Mouse (Mus musculus) fibroblast of lung, adult 2 months (primary cell): Measurements from ENCODE around the gene 1810037I17Rik.

Experiments
- DNase-seq: peaks from one replicate; pipeline ENCODE4 v3.0.0-alpha.2; 2011; ENCODE audit warnings: low read depth

1810037I17Rik gene

DNA sequence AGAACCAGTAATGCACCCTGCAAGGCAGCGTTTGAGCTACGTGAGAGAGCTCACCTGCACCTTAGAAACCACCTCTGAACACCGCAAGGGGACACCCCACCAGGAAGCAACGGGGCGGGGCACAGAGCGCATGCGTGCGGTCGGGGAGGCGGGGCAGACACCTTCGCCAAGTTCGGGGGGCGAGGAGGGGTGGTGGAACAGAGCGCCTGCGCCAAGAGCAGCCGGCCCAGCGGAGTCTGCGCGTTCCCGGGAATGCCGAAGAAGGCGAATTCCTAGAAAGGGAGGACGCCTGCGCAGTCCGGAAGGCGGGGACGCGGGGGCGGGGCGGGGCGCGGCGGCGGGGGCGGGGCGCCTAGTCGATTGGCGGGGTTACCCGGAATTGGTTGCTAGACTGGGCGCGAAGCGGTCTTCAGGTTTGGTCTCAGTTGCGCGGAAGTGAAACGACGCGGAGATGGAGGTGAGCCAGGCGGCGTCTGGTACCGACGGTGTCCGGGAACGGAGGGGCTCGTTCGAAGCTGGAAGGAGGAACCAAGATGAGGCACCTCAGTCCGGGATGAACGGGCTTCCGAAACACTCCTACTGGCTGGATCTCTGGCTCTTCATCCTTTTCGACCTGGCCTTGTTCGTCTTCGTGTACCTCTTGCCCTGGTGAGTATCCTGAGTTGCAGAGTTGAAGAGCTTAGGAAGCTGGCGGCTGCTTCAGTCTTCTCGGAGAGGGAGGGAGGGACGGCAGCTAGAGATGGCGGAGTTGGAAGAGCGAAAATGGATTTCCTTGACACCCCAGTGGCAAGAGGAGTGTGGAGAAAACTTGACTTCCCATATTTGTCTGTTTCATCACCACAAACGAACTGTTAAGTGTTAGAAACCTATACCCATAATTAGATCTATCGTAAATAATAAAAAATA is at the start of gene 1810037I17Rik:
TSS of gene 1810037I17Rik (plus strand) at position 195 of the 906 bp plus-strand sequence.
- peak; percentile 70 for DNase-seq

DNA sequence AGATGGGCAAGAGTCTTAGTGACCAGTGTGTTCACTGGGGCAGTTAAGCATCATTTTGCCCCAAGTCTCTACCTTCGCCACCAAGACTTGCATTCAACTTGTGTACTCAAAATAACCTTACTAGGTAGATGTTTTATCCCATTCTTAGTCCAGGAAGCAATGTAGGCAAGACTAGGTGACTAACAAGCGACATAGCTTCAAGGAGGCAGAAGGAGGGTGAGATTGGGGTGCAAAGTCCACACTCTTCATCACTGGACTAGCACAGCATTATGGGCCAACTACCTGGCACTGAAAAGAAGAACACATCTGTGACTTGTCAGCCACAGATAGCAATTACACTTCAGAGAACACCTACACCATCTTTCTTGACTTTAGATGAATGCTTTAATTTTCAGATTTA is 47.1 kb upstream of the 1810037I17Rik start:
- DNase-seq, result no peak

DNA sequence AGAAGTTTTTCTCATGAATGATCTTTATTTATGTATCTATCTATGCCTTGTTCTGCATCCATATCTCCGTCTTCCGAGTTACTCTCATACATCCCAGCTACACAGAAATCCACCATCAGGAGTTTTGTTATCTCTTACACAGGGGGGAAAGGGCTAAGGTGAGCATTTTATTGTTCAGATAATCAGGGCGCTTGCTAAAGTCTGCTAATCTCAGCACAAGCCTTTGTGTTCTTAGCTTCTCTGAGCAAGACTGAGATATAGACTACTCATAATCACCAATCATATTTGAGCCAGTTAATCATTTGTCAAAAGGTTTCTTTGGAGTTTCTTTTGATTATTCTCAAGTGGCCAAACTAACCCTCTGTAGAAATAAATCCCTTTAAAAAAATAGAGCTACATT is 46.5 kb upstream of the 1810037I17Rik start:
- no peak for DNase-seq

DNA sequence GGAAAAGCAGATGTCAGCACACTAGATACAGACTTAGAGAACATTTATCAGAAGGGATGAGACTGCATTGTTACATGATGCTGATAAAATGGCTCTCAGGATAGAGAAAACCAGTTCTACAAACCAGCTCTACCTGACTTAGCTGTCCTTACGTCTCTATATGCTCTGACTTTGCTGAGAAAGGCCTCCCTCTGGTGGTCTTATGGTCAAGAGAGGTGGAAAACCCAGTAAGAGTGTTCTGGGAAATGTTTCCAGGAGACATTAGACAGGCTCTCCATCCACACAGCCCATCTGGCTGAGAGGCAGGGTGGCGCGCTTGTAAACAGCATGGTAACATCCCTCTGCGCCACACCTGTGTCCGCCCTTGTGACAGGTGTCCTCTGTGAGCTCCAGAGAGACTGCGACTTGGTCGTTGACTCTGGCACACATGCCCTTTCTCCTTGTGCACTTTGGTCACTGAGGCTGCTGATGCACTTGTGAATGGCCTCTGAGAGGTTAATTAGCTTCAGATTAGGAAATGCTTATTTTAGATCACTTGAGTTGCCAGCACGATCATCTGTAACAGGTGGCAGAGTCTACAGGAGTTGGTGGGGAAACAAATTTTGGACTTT is 45.2 kb upstream of the 1810037I17Rik start:
- no peak for DNase-seq

DNA sequence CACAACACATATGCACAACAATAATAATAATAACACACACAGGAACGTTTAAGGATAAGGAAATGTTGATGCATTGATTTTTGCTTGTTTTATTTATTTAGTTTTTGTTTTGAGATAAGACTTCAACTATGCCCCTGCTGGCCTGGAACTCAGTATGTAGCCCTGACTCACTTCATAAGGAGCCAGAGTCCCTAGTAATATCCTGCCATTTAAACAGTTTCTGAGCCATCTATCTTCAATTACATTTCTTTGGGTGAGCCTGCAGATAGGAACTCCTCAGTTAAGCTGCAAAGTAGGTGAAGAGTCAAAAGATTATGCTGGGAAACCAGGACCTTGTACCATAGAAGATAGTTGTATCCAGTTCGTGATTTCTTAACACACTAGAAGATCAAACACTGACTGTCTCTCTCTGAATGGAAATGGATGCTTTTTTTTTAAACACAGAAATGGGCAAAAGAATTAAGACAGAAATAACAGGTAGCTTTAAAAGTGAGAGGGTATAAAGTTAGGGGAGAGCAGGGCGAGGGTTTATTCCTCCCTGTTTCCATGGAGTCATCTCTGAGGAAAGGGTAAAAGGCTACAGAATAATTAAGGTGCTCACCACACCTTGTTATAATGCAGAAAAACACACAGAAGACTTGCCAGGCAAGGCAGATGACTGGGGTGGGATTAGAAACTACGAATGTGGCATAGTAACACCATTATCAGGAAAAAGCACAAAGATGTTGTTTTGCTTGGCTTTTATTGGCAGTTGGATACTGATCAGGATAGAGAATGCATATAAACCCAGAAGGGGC is 36.3 kb upstream of the 1810037I17Rik start:
- DNase-seq, result no peak

DNA sequence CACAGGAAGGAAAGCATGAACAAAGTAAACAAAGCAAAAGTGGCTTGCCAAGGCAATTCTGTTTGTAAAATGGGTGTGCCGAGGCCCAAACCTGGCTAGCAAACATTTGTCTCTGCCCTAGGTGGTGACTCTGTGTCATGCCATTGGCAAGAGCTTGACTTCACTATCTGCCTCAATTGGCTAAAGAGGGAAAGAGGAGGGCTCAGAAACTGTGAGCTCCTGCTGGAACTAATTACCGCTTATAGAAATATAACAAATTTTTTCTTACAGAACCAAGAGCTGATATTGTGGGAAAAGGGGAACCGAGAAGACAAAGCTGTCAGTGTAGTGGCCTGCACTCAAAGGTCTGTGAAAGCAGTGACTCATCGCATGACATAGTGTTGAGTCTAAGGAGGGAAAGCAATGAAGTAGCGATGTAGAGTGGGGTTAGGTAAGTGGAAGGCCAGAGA is 35.6 kb upstream of the 1810037I17Rik start:
- peak; percentile 65 for DNase-seq

DNA sequence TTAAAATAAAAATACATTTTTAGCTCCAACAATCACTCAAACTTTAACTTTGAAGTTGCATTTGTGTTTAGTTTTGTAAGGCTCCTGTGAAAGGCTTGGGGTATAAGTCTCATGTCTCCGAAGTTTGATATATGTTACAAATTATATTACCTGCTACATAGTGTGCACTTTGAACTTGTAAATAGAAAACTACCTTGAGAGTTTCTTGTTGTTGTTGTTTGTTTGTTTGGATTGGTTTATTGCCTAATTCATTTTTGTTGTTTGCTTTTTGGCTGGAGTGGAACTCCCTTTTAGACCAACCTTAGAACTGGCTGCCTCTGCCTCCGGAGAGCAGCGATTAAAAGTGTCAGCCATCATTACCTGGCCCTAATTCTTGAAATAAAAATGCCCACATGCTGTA is 29.2 kb upstream of the 1810037I17Rik start, which contains the start of gene Fabp2:
TSS of gene Fabp2 (plus strand) at position 301 of the 400 bp plus-strand sequence.
- no peak for DNase-seq

DNA sequence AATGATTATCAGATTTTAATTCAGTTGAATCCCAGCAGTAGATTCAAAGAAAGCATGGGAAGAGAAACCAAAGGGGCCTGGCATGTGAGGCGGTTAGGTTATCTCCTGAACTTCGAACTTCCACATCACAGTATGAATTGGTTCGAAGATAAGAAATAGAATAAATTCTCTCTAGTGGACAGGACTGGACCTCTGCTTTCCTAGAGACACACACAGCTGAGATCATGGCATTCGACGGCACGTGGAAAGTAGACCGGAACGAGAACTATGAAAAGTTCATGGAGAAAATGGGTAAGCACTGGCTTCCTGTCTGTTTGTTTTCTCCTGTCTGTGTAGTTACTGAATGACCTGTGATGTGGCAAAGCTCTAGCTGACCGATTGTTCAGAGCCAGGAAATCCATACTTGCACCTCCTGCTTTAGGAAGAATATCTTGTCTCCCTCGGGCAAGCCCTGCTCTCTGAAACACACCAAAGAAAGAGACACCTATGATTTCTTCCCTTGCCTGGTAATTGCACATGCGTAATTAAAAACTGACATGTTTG is 28.7 kb upstream of the 1810037I17Rik start:
- DNase-seq, result no peak

DNA sequence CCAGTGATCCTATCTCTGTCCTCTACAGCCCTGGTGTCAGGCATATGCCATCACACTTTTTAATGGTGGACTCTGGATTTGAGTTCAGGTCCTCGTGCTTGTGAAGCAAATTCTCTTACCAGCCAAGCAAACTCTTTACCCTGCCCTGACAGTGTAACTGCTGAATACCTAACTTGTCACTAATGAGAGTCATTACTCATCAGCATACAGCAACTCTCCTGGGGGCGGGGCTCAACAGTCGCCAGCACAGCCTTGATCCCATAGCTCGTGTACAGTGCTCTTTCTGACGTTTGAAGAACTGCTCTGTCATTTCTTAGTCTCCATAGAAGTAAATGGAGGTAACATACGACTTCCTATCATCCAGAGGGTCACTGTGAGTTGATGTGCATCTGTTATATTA is 25.7 kb upstream of the 1810037I17Rik start:
- no peak for DNase-seq

DNA sequence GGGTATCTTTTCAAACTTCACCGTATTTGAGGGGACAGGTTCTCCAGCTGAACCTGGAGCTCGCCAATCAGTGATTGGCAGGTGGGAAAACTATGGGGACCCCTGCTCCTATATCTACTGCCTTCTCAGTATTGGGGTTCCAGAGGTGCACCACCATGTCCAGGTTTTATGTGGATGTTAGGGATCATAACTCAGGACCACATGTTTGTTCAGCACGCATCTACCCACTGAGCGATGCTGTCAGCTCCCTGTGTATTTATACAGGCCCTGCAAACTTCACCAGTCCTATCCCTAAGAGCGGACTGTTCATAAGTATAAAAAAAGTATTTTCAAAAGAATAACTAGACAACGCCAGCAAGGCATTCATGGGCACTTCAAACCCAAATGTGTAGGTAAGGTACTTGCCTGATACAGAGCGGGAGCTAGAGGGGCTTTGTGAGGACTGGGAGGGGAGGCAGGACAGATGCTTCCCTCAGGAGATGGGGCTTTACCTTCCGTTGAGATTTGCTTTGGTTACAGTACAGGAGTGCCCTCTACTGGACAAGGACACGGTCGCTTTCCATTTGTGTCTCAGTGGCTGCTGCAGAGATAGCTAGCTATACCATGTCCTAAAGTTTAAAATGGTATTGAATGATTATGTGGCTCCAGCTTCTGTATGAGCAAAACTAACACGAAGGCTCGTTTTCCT is 20.1 kb upstream of the 1810037I17Rik start:
- no peak for DNase-seq

DNA sequence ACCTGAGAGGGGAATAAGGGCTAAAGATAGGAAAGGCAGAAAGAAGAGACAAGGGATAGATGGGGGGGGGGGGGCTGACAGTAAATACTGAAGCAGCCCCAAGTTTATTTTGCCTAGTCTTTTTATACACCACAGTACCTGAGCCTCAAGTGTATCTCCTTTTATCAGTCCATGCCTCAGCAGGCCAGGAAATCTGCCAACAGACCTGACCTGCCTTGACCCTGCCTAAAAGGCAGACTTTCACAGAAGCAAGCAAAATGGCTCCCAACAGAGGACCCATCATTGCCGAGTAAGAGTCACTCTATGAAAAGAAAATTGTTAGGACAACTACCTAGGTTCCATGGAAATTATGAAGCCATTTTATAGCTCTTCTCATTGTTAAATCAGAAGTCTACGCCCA is 16.2 kb upstream of the 1810037I17Rik start:
- no peak for DNase-seq

DNA sequence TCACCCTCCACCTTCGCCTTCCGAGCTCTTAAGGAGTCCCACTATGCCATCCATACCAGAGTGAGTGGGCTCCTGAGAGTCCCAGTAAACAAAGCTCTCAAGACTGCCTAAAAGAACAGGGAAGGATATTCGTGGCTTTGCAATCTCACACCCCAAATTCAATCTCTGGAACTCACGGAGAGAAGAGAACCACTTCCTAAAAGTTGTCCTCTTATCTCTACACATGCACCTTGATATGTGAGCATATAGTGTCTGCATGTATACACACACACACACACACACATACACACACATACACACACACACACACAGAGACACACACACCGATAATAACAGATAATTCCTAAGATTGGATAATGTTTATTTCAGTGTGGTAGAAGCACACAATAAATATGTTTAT is 8.5 kb upstream of the 1810037I17Rik start:
- no peak for DNase-seq

DNA sequence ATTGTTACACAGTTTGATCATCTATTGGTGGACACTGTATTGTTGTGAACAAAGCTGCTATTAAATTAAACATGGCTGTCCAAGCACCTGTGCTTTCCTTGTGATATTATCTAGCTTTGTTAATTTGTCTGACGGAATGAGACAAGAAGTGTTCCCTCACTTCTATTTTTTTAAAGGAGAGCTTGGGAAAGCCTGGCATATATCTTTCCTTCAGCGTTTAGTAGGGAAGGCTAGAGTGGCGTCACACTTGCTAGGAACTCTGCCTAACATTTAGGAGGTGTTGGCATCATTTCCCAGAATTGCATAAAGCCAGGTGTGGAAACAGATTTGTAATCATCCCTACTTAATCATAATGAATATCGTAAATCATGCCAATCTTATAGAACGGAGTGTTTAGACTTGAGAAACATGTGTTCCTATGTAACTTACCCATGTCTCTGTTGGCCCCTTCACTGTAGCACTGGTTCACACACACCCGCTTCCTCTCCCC is 7.8 kb upstream of the 1810037I17Rik start:
- no peak for DNase-seq

DNA sequence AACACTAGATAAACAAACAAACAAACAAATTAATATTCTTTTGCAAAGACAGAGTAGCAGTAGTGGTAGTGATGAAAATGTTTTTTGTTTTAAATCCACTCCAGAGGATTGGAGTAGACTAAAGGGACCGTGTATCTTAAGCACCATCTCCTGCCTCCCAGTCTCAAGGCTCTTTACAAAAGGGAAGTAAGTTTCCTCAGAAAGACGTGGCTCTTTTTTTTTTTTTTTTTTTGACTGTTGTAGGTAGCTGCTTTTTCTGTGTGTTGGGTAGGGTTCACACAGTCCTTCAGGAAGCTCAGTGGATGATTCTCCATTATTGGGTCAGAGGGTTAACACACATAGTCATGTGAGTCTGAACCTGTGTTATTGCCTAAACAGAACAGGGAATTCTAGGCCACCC is 5.3 kb upstream of the 1810037I17Rik start:
- DNase-seq, result no peak

DNA sequence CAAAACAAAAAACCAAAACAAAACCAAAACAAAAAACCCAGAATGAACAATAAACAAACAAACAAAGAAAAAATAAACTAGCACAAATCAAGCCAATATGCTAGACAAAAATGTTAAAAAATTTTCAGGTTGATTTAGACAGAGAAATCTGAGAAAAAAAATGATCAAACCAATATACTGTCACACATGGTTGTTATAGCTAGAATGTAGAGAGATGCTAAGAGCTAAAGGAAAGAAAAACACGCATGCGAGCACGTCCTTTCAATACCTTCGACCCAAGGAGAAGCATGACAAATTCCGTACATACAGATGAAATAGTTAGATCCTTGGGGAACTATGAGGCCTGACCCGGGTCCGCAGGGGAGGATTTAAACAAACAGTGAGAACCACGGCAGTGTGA is 4.7 kb upstream of the 1810037I17Rik start, which contains the start of gene Gm10959:
TSS of gene Gm10959 (minus strand) at position 101 of the 400 bp plus-strand sequence.
- no peak for DNase-seq

DNA sequence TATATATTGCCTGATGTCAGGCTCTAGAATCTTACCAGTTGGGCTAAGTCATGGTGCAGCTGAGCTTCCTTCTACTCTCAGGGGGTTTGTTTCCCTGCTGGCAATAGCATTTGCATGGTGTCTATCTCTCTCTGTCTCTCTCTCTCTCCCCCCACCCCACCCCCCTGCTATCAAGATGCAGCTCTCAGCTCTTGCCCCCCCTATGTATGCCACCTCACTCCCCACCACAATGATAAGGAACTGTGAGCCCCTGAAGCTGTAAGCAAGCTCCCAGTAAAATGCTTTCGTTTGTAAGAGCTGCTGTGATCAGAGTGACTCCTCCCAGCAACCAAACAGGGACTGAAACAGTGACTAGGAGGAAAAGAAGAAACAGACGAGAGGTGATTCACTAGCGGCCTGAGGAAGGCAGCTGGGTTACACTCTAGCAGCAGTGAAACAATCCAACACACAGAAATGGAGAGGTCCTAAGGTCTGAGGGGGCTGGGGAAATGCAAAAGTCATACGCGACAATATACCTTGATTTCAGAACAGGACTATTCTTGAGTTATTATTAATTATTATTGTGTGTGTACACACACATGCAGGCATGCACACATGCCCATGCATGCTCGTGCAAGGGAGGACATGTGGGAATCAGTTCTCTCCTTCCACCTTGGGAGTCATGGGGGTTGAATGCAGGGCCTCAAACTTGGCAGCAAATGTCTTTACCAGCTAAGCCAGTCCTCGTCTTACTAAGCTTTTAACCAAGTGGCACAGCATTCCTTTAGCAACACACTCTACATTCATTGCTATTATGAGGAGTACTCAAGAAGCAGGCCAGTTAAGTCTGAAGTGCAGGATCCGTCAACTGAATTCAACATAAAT is 3.2 kb upstream of the 1810037I17Rik start:
- DNase-seq, result no peak

DNA sequence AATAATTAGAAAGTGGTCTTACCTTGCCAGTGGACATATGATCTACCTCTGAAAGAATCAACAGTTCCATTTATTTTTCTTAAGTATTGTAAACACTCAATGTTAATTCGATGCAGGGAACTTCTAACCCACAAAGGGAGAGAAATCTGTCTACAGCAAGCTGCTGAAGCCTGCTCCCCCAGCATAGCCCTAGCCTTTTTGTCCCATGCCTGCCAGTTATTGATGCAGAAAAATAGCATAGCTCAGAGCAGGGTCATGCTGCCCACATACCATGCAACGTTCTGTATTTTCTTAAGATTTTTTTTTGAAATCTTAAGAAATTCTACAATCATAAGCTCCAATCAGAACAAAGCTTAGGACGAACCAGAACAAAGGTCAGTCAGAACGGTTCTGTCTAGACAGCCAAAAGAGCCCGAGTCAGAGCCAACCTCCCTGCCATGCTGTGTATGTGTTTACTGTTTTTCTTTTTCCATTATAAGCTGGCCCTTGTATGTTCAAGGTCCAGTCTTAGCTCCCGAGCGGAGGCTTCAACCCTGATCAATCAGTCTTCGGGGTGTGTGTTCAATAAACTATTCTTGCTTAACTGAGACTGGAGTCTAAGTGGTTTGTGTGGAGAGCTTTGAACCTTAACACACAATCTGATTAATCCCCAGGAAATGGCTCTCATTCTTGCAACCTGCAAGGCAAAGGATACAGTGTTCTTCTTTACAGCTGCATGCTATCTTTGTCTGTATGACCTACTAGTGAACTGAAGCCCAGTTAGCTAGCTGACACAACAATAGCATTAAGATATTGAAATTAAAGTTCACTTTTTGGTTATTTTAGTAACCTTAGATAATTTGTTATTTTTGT is 2.1 kb upstream of the 1810037I17Rik start:
- no peak for DNase-seq

DNA sequence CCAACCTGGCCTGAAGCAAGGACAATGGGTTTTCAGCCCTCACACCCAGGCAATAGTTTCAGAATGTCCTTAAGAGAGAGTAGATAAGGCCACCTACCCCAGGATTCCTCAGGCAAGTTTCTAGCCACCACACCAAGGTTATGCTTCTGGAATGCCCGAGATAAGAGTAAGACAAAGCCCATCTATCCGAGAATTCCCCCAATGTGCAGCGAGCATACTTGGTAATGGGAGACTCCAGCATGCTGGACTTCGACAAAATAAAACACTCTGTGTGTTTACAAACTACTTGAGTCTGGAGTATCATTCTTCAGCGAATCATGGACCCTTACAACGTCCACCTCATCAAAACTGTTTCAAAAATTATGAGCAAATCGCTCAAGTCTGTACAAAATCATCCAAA is 856 bp upstream of the 1810037I17Rik start:
- no peak for DNase-seq

DNA sequence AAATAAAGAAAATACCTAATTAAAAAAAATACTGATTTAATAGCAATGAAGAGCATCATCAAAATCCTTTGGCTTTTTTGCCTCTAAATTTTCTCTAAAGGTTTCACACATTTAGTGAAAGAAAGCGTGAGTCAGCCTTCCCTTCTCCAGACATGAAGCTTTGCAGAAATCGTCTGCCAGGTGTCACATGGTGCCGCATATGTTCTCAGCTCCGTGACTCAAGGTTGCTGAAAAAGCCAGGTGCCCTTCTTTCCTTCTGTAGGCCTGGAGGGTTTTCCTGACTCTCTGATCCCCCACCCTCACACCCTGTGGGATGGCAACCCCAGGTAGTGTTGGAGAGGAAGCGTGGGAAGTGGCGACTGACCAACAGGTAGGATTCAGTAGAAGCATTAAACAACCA is 5.7 kb downstream of the 1810037I17Rik start:
- no peak for DNase-seq
